Mouse (Mus musculus) small intestine, adult 2 months (tissue): ENCODE data around the gene Kptn.

ENCODE experiments used
- CTCF ChIP-seq: fragments of 200-500 bp; IDR thresholded peaks from 2 replicates; pipeline ENCODE4 v1.5.1; 2012; ENCODE audit warnings: low read depth, mild to moderate bottlenecking, control low read depth, inconsistent platforms, low read length, moderate library complexity, mixed read lengths; ENCODE audit not compliant: insufficient replicate concordance, insufficient read length; ENCODE audit errors: extremely low read depth
- POLR2A ChIP-seq: fragments of 200-500 bp; IDR thresholded peaks from 2 replicates; pipeline ENCODE4 v1.6.1; 2012; ENCODE audit warnings: low read depth, mild to moderate bottlenecking, control low read depth, inconsistent platforms, low read length, moderate library complexity

GRCm38 (mm10) chr7:16094592-16094991, 25.1 kb upstream of the Kptn start:
- TF ChIP-seq POLR2A (no peak), CTCF (no peak)
